Mouse (Mus musculus) cerebellum, adult 11 months (tissue): ENCODE measurements around the gene Epb42.
"Not testable (repeated sequence)": the region's sequence is repeated elsewhere in the genome, so short reads cannot be mapped to it uniquely, and the experiment has no call there.

Experiments used
- DNase-seq: peaks from one replicate; pipeline ENCODE4 v3.0.0; 2022

Epb42 gene

GRCm38 (mm10) chr2:121036733-121037341 is at the start of gene Epb42:
TSS of gene Epb42 (minus strand) at chr2:121037072.
- DNase-seq = no peak

GRCm38 (mm10) chr2:121085480-121086185 is 48.8 kb upstream of the Epb42 start, which contains the start of gene Tgm5:
TSS of gene Tgm5 (minus strand) at chr2:121085841.
- peak; percentile 47 for DNase-seq

- DNase-seq = no peak
These were observed 45.8 kb upstream of the Epb42 start for GRCm38 (mm10) chr2:121082626-121083025.

GRCm38 (mm10) chr2:121074747-121075146 is 37.9 kb upstream of the Epb42 start:
- DNase-seq = no peak

GRCm38 (mm10) chr2:121071871-121072270 is 35.0 kb upstream of the Epb42 start:
- no peak for DNase-seq

GRCm38 (mm10) chr2:121069506-121069905 is 32.6 kb upstream of the Epb42 start:
- no peak for DNase-seq

GRCm38 (mm10) chr2:121067116-121067515 is 30.2 kb upstream of the Epb42 start:
- DNase-seq = no peak

GRCm38 (mm10) chr2:121061315-121061714 is 24.4 kb upstream of the Epb42 start:
- no peak for DNase-seq

DNA sequence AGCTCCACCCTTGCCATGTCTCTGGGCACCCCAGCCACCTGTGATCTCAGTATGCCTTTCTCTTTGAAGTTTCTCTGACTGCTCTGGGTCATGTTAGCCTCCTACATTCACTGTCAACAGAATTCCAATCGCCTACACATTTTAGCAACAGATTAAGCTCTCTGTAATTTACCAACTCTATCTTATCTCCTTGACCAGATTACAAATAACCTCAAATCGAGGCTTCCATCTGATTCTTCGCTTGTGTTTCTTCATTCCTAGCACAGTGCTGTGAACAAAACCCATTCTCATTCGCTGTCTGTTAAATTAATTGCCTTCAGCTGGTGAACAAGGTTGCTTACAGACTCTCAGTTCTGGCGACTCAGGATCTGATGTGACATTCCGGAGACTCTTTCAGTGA is 21.1 kb upstream of the Epb42 start:
- no peak for DNase-seq

DNA sequence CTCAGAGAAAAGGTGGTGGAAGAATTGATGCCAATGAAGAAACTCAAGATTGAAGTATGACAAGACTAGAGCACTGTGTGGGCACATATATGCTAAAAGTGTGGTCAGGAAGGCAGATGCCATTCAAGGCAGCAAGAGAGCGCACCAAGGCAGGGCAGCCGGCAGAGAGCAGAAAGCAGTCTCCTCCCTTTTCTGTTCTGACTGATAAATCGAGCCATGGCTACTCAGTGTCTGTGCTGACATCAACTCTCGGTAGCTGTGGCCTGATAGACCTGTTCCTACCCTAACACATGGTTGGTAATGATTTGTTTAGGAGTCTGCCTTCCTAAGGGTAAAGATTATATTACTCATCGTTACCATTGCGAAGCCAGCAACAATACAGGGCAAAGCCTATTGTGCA is 19.0 kb upstream of the Epb42 start:
- DNase-seq = no peak

DNA sequence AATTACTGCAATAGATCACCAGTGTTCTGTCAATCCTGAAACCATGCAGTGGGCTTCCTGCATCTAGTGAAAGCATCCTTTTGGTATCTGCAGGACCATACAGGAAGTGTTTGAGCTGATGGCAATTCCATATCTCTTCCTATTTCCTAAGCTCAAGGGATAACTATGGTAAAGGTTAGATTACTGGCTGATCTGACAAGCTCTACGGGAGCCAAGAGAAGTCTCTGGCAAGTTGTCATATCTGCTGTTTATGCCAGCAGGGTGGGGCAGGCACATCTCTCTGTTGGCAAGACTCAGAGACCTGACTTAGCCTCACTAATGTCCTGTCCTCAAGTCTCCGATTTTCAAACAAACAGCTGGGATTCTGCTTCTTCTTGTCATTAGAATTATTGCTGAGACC is 17.2 kb upstream of the Epb42 start:
- peak; percentile 17 for DNase-seq

- no peak for DNase-seq
These were observed 15.3 kb upstream of the Epb42 start for GRCm38 (mm10) chr2:121052176-121052575.

- no peak for DNase-seq
These were observed 8.8 kb upstream of the Epb42 start for GRCm38 (mm10) chr2:121045653-121046052.

- peak; percentile 32 for DNase-seq
These were observed 4.2 kb upstream of the Epb42 start for GRCm38 (mm10) chr2:121041098-121041497.

DNA sequence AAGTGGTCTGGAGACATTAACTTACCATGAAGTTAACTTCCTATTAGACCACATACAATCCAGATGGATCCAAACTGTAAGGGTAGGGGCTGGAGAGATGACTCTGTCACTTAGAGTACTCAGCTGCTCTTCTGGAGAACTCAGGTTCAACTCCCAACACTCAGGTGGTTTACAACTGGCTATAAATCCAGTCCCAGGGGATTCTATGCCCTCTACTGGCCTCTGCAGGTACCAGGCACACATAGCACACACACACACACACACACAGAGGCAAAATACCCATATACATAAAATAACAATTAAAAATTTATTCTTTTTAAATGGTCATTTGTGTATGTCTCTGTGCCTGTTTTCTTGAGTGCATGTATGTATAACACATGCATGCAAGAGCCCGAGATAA is 2.5 kb upstream of the Epb42 start:
- DNase-seq = no peak

- DNase-seq = not testable (repeated sequence)
These were observed 2.0 kb upstream of the Epb42 start for GRCm38 (mm10) chr2:121038851-121039250.

DNA sequence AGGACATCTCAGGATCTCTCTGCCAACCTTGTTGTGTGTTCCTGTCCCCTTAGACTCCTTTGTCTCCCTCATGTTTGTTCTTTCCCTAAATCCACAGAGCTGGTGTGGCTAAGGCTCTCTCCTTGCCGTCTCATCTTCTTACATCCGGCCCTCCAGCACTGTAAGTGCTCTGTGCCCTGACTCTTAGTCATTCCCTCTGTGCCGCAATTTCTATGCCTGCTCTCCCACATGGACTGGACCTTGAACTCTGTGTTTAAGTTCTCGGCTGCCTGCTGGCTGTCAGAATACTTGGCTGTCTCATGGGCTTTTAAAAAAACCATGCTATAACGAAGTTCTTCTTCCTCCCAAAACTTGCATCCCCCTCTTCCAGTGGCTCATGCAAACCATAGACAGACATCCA is 14.0 kb downstream of the Epb42 start:
- no peak for DNase-seq

DNA sequence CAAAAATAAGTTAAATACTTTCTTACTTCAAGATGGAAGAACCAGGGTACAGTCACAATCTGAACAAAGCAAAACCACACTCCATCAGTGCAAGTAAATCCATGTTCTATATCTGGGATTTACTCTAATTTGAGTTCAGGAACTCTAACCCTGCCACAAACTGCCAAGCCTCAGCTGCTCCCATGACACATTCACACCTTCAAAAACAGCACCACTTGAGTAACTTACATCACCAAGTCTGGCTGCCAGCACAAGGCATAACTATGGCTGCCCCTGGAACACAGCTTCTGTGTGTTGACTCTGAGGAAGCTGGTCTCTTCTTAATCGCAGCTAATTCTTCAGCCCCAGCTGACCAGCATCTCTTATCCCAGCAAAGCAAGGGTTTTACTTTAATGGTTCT is 19.7 kb downstream of the Epb42 start:
- DNase-seq = no peak

DNA sequence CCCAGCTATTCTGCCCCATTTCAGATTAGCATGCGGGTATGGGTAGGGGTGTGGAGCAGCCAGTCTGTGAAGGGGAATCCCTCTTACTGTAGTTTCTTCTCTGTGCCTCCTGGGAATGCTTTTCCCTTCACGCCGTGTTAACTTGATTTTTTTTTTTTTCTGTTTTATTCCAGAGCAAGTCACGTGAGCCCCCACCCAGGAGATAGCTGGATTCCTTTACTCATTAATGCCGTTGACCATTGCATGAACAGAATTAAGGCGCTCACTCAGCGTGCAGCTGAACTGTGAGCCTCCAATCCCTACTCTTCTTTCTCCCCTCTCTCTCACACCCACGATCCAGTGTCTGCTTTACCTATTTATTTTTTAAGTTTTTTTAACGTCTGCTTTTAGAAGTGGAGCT is 20.6 kb downstream of the Epb42 start:
- no peak for DNase-seq

GRCm38 (mm10) chr2:121015507-121015906 is 21.4 kb downstream of the Epb42 start:
- no peak for DNase-seq

- DNase-seq = no peak
These were observed 24.2 kb downstream of the Epb42 start for GRCm38 (mm10) chr2:121012676-121013075.

DNA sequence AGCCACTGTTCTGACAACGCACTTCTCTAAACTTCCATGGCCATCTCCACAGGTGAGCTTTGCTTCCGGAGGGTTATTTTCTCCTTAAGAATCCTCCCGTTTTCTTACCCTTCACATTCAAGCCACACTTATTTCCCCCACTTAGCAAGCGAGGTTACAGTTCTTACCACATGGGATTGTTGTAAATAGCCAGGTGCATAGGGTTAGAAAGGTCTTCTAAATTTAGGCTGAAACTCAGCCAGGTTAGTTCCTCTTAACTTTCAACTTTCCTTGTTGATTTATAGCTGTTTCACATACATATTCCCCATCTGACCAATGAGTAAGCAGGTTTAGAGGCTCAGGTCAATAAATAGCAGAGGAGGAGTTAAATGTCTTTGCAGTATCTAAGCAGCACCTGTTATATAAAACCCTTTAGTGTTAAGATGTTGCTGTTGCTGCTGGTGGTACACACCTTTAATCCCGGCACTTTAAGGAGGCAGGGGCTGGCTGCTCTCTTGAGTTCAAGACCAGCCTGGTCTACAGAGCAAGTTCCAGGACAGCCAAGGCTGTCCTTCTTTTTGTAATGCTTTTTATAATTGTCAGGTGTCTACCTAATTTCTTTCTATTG is 27.7 kb downstream of the Epb42 start:
- DNase-seq = no peak

GRCm38 (mm10) chr2:121008664-121009007 is 28.2 kb downstream of the Epb42 start:
- no peak for DNase-seq

DNA sequence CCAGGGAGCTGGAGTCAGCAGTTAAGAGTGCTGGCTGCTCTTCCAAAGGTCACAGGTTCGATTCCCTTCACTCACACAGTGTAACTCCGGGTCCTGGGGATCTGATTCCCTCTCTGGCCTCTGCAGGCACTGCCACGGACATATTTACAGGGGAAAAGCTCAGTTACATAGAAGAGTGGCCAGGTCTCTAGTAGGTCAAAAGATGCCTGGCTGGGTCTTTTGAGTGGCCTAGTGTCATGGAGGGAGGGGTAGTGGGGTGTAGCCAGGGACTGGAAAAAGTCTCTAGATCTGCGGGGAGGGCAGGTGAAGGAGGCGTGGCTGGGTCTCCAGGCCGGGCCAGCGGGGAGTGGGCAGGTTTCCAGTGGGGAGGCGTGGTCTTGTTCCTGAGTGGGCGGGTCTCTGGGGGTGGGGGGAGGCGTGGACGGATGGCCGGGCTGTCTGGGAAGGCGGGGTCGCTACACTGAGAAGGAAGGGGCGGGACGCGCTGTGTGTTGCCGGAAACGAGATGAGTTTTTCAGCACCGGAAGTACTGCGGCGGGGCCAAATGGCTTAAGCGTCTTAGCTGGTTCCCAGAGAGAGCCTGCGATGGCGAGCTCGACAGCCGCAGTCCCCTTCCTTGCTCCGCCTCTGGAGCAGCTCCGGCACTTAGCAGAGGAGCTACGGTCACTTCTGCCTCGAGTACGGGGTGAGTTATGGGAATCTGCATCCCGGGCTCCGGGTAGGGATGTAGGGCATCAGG is 28.8 kb downstream of the Epb42 start, which contains the start of gene Ccndbp1:
Gene Ccndbp1, plus strand, starts transcription at position 479 of the 739 bp plus-strand sequence.
- DNase-seq = peak; percentile 79
